Mouse (Mus musculus): Measurements from ENCODE around the gene Ece2.
"Not testable (repeated sequence)": the region's sequence is repeated elsewhere in the genome, so short reads cannot be mapped to it uniquely, and the experiment has no call there.

Ece2 gene

DNA sequence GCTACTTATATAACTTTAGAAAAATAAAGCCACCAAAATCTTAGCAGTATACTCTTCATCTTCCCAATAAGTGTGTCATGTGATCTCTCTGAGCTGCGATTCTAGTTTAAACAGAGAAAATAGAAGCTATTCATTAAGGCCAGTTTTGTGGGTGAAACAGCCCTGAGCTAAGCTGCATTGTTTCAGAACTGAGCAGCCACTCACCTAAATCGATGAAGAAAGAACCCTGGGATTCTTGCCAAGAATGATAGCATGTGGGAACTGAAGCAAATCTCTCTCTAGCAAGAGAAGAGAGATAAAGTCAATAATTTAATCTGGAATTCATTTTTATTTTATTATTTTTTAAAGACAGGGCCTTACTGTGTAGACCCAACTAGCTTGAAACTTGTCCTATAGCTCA, 6.4 kb upstream of the Ece2 start:
- DNase-seq = no peak

GRCm38 (mm10) chr16:20628871-20629391, 697 bp upstream of the Ece2 start:
- peak; percentile 48 for DNase-seq

DNA sequence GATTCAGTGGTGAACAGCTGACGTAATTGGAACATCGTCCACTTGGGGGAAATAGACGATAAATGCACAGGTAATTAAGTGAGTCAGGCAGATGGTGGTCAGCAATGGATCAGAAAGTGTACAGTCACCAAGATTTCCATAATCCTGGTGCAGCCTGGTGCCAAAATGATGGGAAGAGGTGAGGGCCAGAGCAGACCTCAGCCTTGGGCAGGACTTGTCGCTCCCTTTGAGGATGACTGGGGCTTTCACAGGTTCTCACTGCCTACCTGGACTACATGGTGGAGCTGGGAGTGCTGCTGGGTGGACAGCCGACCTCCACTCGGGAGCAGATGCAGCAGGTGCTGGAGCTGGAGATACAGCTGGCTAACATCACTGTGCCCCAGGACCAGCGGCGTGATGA, 7.8 kb downstream of the Ece2 start:
- DNase-seq = no peak

GRCm38 (mm10) chr16:20638367-20638766, 8.7 kb downstream of the Ece2 start:
- peak; percentile 49 for DNase-seq

DNA sequence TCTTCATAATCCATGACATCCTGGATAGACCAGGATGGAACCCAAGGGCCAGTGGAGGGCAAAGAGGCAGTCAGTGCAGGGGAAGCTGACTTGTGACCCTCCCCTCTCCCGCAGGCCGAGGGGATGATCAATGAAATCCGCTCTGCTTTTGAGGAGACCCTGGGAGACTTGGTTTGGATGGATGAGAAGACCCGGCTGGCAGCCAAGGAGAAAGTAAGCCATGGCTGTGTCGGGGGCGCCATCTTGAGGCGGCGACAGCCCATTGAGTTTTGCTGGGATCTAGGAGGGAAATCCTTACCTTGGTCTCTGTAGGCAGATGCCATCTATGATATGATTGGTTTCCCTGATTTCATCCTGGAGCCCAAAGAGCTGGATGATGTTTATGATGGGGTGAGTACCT, 12.5 kb downstream of the Ece2 start:
- peak; percentile 48 for DNase-seq

DNA sequence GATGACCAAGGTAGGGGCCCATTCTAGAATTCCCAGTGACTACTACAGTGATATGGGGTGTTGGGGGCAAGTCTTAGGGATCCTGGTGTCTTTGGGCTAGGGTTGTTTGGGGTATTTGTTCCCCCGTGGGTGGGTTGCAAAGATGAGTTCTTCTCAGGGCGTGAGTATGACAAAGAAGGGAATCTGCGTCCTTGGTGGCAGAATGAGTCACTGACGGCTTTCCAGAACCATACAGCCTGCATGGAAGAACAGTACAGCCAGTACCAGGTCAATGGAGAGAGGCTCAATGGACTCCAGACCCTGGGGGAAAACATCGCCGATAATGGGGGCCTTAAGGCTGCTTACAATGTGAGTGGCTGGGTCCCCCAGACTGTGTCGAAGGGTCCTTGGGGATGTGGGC, 14.3 kb downstream of the Ece2 start:
- DNase-seq = no peak

- DNase-seq = peak; percentile 94
Measured at GRCm38 (mm10) chr16:20651076-20651946, 21.7 kb downstream of the Ece2 start, which contains the start of gene Psmd2. TSS of gene Psmd2 (plus strand) at chr16:20651652.

GRCm38 (mm10) chr16:20651947-20652310, 22.3 kb downstream of the Ece2 start:
- no peak for DNase-seq

DNA sequence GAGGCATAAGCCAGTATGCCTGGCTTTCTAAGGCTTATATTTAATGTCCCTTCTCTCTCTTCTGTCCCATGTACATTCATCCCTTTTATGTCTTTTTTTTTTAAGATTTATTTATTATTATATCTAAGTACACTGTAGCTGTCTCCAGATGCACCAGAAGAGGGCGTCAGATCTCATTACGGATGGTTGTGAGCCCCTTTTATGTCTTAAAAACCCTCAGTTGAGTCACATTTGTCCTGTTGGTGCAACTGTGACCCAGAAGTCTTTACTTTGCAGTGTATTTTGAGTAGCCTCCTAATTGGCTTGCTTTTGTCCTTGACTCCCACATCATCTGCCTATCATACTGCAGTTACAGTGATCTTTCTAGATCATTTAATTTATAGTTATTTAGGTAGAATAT, 23.7 kb downstream of the Ece2 start:
- DNase-seq = no peak

DNA sequence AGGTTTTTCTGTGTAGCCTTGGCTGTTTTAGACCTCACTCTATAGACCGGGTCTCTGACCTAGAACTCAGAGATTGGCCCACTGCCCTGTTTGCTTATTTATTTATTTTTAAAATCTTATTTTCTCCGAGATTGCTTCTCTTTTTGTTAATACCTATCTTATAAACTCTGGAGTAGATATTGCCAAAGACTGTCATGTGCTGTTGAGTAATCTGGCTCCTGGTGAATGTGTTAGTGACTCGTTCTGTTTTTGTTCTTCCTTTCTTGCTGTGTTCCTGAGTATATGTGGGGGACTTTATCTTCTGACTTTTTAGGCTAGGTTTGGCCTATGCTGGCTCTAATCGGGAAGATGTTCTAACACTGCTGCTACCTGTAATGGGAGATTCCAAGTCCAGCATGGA, 28.0 kb downstream of the Ece2 start:
- DNase-seq = no peak

DNA sequence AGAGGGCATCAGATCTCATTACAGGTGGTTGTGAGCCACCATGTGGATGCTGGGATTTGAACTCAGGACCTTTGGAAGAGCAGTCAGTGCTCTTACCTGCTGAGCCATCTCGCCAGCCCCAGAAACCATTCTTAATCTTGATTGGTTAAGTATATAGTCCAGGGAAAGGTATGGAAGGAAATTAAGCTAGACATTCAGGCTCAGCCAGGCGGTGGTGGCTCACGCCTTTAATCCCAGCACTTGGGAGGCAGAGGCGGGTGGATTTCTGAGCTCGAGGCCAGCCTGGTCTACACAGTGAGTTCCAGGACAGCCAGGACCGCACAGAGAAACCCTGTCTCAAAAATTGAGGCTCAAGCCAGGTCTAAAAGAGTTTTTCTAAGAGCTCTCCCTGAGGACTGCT, 38.4 kb downstream of the Ece2 start, which contains the start of gene Eif4g1:
Gene Eif4g1 (plus strand): TSS at position 301 of the 400 bp plus-strand sequence.
- DNase-seq = not testable (repeated sequence)

DNA sequence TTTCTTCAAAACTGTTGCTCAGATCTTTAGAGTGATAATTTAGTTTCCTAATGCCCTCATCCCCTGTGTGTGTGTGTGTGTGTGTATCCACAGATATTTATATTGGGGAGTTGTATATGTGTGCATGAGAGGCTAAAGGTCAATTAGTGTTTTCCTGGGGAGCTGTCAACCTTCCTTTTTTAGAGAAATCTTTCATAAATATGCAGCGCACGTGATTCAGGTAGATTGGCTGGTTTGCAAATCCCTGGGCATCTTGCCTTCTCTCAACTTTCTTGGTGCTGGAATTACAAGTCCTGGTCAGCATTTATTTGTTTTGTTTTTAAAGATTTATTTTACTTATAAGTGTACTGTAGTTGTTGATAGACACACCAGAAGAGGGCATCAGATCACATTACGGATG, 40.7 kb downstream of the Ece2 start:
- no peak for DNase-seq

DNA sequence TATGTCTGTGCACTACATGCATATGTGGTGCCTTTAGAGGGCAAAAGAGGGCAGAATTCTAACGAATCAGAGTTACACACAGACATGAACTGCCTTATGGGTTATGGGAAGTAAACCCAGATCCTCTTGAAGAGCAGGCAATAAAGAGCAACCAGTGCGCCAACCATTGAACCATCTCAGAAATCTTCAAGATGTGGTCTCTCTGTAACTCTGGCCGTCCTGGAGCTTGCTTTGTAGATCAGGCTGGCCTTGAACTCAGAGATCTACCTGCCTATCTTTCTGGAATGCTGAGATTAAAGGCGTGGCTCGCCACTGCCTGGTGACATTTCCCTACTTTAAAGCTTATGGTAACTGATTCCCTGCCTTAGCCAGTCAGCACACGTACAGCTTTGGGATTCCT, 42.3 kb downstream of the Ece2 start:
- DNase-seq = no peak

DNA sequence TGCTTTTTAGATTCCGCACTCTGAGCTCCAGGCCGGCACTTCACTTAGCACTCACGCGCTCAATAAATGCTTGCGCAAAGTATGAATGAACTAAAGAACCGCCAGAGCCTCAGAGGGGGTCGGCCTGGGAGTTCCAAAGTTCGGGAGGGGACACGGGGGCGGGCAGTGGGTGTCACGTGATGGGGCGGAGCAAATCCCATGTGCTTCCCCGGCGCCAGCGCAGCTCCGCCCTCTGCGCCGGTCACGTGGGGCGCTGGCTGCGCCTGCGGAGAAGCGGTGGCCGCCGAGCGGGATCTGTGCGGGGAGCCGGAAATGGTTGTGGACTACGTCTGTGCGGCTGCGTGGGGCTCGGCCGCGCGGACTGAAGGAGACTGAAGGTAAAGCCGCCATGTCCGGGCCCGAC, 42.9 kb downstream of the Ece2 start:
- DNase-seq = peak; percentile 96

DNA sequence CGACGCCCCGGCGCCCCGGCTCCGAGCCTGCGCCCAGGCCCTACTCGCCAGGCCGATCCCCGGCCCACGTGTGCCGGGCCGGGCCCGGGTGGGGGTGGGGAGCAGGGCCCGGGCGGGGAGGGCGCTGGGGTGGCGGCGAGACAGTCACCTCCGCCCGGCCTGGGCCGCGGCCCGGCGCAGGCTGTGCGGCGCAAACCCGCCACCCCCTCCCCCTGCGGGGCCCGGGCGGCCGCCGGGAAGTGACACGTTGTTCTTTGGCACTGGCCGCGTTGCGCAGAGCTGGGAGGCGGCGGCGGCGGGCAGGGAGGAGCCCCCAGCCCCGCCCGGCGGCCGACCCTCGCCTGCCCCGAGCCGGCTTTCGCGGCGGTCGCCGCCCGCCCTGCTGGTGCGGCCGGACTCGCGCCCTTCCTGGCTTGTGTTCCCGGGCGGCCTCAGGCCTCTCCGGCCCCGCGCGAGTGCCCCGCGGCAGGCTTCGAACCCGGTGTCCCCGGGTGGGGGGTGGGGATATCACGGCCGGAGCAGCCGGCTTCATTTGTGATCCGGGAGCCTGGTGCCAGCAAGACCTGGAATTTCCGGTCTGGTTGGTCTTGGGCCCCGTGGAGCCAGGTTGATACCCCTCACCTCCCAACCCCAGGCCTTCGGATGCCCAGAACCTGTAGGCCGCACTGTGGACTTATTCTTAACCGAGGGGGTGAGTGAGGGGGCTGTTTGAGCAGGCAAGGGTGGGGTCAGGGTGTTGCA, 43.5 kb downstream of the Ece2 start:
- DNase-seq = peak; percentile 32

DNA sequence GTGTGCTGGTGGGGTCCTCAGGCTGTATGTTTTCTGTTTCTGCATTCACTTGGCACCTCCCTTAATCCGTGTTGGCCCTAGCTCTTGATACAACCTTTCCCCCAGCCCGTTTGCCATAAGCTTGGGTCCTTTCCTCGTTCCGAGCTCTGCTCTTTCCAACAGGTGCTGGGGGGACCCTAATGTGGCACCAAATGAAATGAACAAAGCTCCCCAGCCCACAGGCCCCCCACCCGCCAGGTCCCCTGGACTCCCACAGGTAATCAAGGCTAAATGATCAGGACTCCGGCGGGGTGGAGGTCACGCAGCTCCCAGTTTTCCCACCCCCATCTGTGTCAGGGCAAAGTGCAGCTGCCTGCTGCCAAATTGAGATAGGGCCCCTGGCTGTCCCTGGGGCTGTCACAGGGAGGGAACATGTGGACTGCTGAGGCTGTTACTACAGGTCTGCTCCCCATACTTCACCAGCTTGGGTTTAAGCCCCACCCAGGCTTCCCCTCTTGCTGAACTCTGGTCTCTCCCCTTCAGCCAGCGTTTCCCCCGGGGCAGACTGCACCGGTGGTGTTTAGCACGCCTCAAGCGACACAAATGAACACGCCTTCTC, 44.2 kb downstream of the Ece2 start:
- no peak for DNase-seq

GRCm38 (mm10) chr16:20675213-20675612, 45.6 kb downstream of the Ece2 start:
- DNase-seq = no peak

DNA sequence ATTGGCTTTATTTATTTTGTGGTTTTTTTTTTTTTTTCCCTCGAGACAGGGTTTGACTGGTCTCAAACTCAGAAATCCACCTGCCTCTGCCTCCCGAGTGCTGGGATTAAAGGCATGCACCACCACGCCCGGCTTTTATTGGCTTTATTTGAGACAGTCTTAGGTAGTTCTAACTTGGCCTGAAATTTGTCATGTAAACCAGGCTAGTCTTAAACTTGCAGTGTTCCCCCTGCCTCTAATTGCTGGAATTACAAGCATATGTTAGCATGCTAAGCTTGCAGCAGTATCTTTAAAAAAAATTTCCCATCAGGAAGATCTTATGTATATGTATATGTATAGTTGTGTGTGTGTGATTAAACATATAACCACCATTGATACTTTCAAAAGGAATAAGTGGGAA, 47.1 kb downstream of the Ece2 start:
- DNase-seq = no peak

GRCm38 (mm10) chr16:20677380-20677779, 47.8 kb downstream of the Ece2 start:
- DNase-seq = no peak

GRCm38 (mm10) chr16:20677974-20678675, 48.5 kb downstream of the Ece2 start:
- DNase-seq = peak; percentile 86

DNA sequence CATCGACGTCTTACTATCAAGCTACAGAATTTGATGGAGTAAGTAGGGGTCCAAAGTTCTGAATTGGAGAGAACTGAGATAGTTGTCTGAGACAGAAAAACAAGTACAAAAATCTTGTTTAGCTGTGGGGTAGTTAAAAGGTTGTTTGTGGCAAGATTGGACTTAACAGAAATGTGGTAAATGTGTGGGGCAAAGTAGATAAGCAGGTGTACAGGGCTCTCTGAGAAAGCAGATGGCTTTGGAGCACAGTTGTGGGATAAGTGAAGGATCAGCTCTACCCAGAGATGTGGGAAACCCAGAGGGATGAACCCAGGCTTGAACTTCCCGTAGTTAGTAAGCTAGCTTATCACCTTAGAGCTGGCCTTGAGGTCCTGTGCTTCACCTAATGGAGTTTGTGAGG, 61.1 kb downstream of the Ece2 start:
- no peak for DNase-seq

DNA sequence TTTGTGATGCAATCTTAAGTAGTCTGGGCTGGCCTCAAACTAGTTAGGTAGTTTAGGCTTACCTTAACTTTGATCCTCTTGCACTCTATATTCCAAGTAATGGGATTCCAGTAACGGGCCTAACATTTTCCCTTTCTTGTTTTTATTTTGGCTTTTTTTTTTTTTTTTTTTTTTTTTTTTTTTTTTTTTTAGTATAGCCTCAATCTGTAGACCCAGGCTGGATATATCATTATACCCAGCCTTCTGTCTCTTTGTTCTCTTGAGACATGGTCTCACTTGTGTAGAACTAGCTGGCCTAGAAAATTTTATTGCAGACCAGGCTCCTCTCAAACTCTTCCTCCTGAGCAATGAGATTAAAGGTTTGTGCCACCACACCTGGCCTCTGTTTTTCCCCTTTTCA, 62.0 kb downstream of the Ece2 start:
- DNase-seq = no peak

Measured in layer of hippocampus, adult 9-11 months (tissue).